Mouse (Mus musculus): Measurements from ENCODE around the gene Gm5134. TPM values are rescaled to one million over a fixed set of nuclear protein-coding genes. Genes with fewer than 3 reads are reported as not detected.

The Gm5134 gene
- polyA plus RNA-seq, 1 experiment from 2014 or later: not detected

GRCm38 (mm10) chr10:76009812-76010211, 55.5 kb downstream of the Gm5134 start:
- no peaks in the 10 kb centered on the region for H3K36me3 ChIP-seq (ENCODE audit: insufficient read depth, low read length)

GRCm38 (mm10) chr10:76012922-76013321, 58.6 kb downstream of the Gm5134 start:
- H3K4me3 ChIP-seq (ENCODE audit: low read depth, low read length): no peak overlapping the region
- no peak for DNase-seq (ENCODE audit: low spot score)
- no peak for TF ChIP-seq EP300 (IDR thresholded peaks at IDR 0.05)
- TF ChIP-seq CTCF (IDR thresholded peaks at IDR 0.05): no peak
- ATAC-seq: no peak
- no peak overlapping the region for H3K4me2 ChIP-seq (replicated peaks; ENCODE audit: low read depth, low read length)
- WGBS: 71% methylated on average over 6 of the region's 6 CpGs
- H3K9ac ChIP-seq (replicated peaks; ENCODE audit: low read depth): no peak overlapping the region
- no peaks in the 10 kb centered on the region for H3K27me3 ChIP-seq (replicated peaks; ENCODE audit: insufficient read depth, low read length)
- H3K4me1 ChIP-seq (ENCODE audit: insufficient read depth, low read depth, low read length): no peaks in the 10 kb centered on the region
- no peak overlapping the region for H3K27ac ChIP-seq (ENCODE audit: low read length)
- no peaks in the 10 kb centered on the region for H3K36me3 ChIP-seq (ENCODE audit: insufficient read depth, low read length)
- H3K9me3 ChIP-seq (ENCODE audit: low read length): no peaks in the 10 kb centered on the region

More at GRCm38 (mm10) chr10:76009812-76010211, 55.5 kb downstream of the Gm5134 start:
- DNase-seq (ENCODE audit: low spot score) (no peak), ATAC-seq (no peak)
- no peaks in the 10 kb centered on the region for H3K27me3 ChIP-seq (replicated peaks; ENCODE audit: insufficient read depth, low read length)
- no peak overlapping the region for H3K9ac ChIP-seq (replicated peaks; ENCODE audit: low read depth)
- H3K4me2 ChIP-seq (replicated peaks; ENCODE audit: low read depth, low read length): no peak overlapping the region
- no peaks in the 10 kb centered on the region for H3K4me1 ChIP-seq (ENCODE audit: insufficient read depth, low read depth, low read length)
- 68% methylated on average over 3 of the region's 3 CpGs for WGBS
- no peak overlapping the region for H3K4me3 ChIP-seq (ENCODE audit: low read depth, low read length)
- TF ChIP-seq CTCF (IDR thresholded peaks at IDR 0.05): no peak
- no peak for TF ChIP-seq EP300 (IDR thresholded peaks at IDR 0.05)
- H3K9me3 ChIP-seq (ENCODE audit: low read length): no peaks in the 10 kb centered on the region
- H3K27ac ChIP-seq (ENCODE audit: low read length): no peak overlapping the region

GRCm38 (mm10) chr10:76016886-76017285, 62.6 kb downstream of the Gm5134 start:
- Histone ChIP-seq H3K27me3 (replicated peaks; ENCODE audit: insufficient read depth, low read length) (no peaks in the 10 kb centered on the region), H3K27ac (ENCODE audit: low read length) (no peak overlapping the region), H3K9me3 (ENCODE audit: low read length) (no peaks in the 10 kb centered on the region), H3K9ac (replicated peaks; ENCODE audit: low read depth) (no peak overlapping the region), H3K4me3 (ENCODE audit: low read depth, low read length) (no peak overlapping the region), H3K4me2 (replicated peaks; ENCODE audit: low read depth, low read length) (no peak overlapping the region), H3K4me1 (ENCODE audit: insufficient read depth, low read depth, low read length) (no peaks in the 10 kb centered on the region), H3K36me3 (ENCODE audit: insufficient read depth, low read length) (no peaks in the 10 kb centered on the region)
- 85% methylated on average over 3 of the region's 3 CpGs for WGBS
- no peak for ATAC-seq
- TF ChIP-seq CTCF (IDR thresholded peaks at IDR 0.05) (no peak), EP300 (IDR thresholded peaks at IDR 0.05) (no peak)
- DNase-seq (ENCODE audit: low spot score): no peak

- Histone ChIP-seq H3K9me3 (ENCODE audit: low read length) (no peaks in the 10 kb centered on the region), H3K27ac (ENCODE audit: low read length) (no peak overlapping the region), H3K4me2 (replicated peaks; ENCODE audit: low read depth, low read length) (no peak overlapping the region), H3K4me3 (ENCODE audit: low read depth, low read length) (no peak overlapping the region), H3K9ac (replicated peaks; ENCODE audit: low read depth) (no peak overlapping the region), H3K4me1 (ENCODE audit: insufficient read depth, low read depth, low read length) (no peaks in the 10 kb centered on the region), H3K36me3 (ENCODE audit: insufficient read depth, low read length) (no peaks in the 10 kb centered on the region), H3K27me3 (replicated peaks; ENCODE audit: insufficient read depth, low read length) (no peaks in the 10 kb centered on the region)
- 25% methylated on average over 3 of the region's 3 CpGs for WGBS
- DNase-seq (ENCODE audit: low spot score) (no peak), ATAC-seq (no peak)
- TF ChIP-seq EP300 (IDR thresholded peaks at IDR 0.05) (no peak), CTCF (IDR thresholded peaks at IDR 0.05) (no peak)
Observed at GRCm38 (mm10) chr10:76021728-76022127, 67.4 kb downstream of the Gm5134 start.

GRCm38 (mm10) chr10:76023921-76024320, 69.6 kb downstream of the Gm5134 start:
- ATAC-seq (no peak), DNase-seq (ENCODE audit: low spot score) (no peak)
- Histone ChIP-seq H3K4me2 (replicated peaks; ENCODE audit: low read depth, low read length) (no peak overlapping the region), H3K4me3 (ENCODE audit: low read depth, low read length) (no peak overlapping the region), H3K4me1 (ENCODE audit: insufficient read depth, low read depth, low read length) (no peaks in the 10 kb centered on the region), H3K9ac (replicated peaks; ENCODE audit: low read depth) (no peak overlapping the region), H3K27me3 (replicated peaks; ENCODE audit: insufficient read depth, low read length) (no peaks in the 10 kb centered on the region), H3K9me3 (ENCODE audit: low read length) (no peaks in the 10 kb centered on the region), H3K36me3 (ENCODE audit: insufficient read depth, low read length) (no peaks in the 10 kb centered on the region), H3K27ac (ENCODE audit: low read length) (no peak overlapping the region)
- WGBS: 89% methylated on average over 6 of the region's 6 CpGs
- no peak for TF ChIP-seq EP300 (IDR thresholded peaks at IDR 0.05)
- no peak for TF ChIP-seq CTCF (IDR thresholded peaks at IDR 0.05)

- Histone ChIP-seq H3K4me3 (ENCODE audit: low read depth, low read length) (no peak overlapping the region), H3K4me1 (ENCODE audit: insufficient read depth, low read depth, low read length) (no peaks in the 10 kb centered on the region), H3K9ac (replicated peaks; ENCODE audit: low read depth) (no peak overlapping the region), H3K9me3 (ENCODE audit: low read length) (no peaks in the 10 kb centered on the region), H3K36me3 (ENCODE audit: insufficient read depth, low read length) (no peaks in the 10 kb centered on the region), H3K27me3 (replicated peaks; ENCODE audit: insufficient read depth, low read length) (no peaks in the 10 kb centered on the region), H3K27ac (ENCODE audit: low read length) (no peak overlapping the region), H3K4me2 (replicated peaks; ENCODE audit: low read depth, low read length) (no peak overlapping the region)
- no peak for TF ChIP-seq EP300 (IDR thresholded peaks at IDR 0.05)
- 90% methylated on average over 10 of the region's 10 CpGs for WGBS
- ATAC-seq: no peak
- DNase-seq (ENCODE audit: low spot score): no peak
Observed at GRCm38 (mm10) chr10:76025470-76026190, 71.3 kb downstream of the Gm5134 start.

Data from lung, postnatal 0 days (tissue).